Mouse (Mus musculus) spleen, postnatal 4 days (tissue): ENCODE data around the gene Polr3g.
"Not testable (repeated sequence)": the region's sequence is repeated elsewhere in the genome, so short reads cannot be mapped to it uniquely, and the experiment has no call there.

Source experiments
- DNase-seq, 2 experiments: peaks; one replicate each; pipeline ENCODE4 v3.0.0; 2022; ENCODE audit warnings: low spot score in 2 of 2

The Polr3g gene

DNA sequence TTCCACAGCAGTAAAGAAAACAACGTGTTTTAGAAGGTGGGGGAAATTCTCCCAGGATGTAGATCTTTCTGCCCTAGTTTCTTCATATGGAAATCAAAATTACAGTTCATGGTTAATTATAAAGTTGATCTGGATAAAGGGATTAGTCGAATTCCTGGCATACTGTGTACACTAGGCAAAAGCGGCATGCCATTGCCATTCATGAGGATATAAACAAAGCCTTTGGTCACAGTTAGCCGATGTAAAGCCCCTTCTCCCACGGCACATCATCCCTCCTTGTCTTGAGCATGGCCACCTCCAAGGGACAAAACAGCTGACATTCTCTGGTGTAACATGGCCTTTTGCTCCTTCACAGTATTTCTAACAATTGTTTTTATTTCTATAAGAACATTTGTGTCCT is 80.2 kb downstream of the Polr3g start:
- no peak for DNase-seq

- no peak for DNase-seq
Observed at GRCm38 (mm10) chr13:81629395-81629794, 81.4 kb downstream of the Polr3g start.

GRCm38 (mm10) chr13:81628631-81629190 is 82.1 kb downstream of the Polr3g start:
- DNase-seq = no peak

DNA sequence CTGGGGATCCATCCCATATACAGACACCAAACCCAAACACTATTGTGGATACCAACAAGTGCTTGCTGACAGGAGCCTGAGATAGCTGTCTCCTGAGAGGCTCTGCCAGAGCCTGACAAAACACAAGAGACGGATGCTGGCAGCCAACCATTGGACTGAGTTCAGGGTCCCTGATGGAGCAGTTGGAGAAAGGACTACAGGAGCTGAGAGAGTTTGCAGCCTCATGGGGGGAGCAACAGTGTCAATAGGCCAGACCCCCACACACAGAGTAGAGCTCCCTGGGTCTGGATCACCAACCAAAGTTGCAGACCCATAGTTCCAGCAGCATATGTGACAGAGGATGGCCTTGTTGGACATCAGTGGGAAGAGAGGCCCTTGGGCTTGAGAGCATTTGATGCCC is 83.0 kb downstream of the Polr3g start:
- DNase-seq = not testable (repeated sequence)
